Mouse (Mus musculus) c-Kit-positive CD71-positive TER-119-positive erythroid progenitor cells, embryonic 14.5 days (primary cell): Measurements from ENCODE around the gene 5730507C01Rik.
"Not testable (repeated sequence)": the region's sequence is repeated elsewhere in the genome, so short reads cannot be mapped to it uniquely, and the experiment has no call there.

Source experiments
- DNase-seq: peaks from one replicate; pipeline ENCODE4 v3.0.0-alpha.2; 2013; ENCODE audit warnings: low spot score

5730507C01Rik gene

GRCm38 (mm10) chr12:18514171-18514570 lies at the start of gene 5730507C01Rik:
Gene 5730507C01Rik (plus strand): TSS chr12:18514510.
- no peak for DNase-seq

GRCm38 (mm10) chr12:18514616-18515015 lies 306 bp downstream of the 5730507C01Rik start:
- DNase-seq, result not testable (repeated sequence)

GRCm38 (mm10) chr12:18515077-18515476 lies 767 bp downstream of the 5730507C01Rik start:
- DNase-seq, result not testable (repeated sequence)
